Mouse (Mus musculus) stomach, postnatal 0 days (tissue): ENCODE results near the gene Tmem202.

Experiments
- CTCF ChIP-seq: IDR thresholded peaks from 2 replicates; pipeline ENCODE4 v1.5.1; 2016; ENCODE audit warnings: antibody characterized with exemption, low read depth, mild to moderate bottlenecking, moderate library complexity
- EP300 ChIP-seq: optimal IDR thresholded peaks from 2 replicates; pipeline ENCODE3; 2016; ENCODE audit warnings: antibody characterized with exemption

DNA sequence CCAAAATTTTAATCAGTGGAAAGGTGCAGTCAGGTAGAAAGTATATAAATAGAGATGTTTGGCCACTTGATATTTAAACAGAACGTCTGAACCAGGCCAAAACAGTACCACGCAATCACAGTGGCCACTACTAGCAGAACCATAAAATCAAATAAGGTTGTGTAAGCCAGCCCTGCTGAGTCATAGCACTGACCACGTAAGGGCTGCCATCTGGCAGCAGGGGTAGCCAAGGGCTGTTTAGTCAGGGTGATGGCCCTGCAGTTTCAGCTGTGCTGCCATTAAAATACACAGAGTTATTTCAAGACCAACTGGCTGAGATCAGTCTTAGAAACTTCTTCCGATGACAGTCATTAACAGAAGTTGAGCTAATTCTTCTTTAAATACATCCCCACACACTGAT, 5.8 kb downstream of the Tmem202 start:
- TF ChIP-seq CTCF (no peak), EP300 (no peak)
